Mouse (Mus musculus): ENCODE measurements around the gene Pank2. TPM values are rescaled to one million over a fixed set of nuclear protein-coding genes. Genes with fewer than 3 reads are reported as not detected.
"Not testable (repeated sequence)": the region's sequence is repeated elsewhere in the genome, so short reads cannot be mapped to it uniquely, and the experiment has no call there.

The Pank2 gene
- total RNA-seq (2022), result 10 to 100 TPM; 63.3 to 71.3 (median 69.9) TPM

DNA sequence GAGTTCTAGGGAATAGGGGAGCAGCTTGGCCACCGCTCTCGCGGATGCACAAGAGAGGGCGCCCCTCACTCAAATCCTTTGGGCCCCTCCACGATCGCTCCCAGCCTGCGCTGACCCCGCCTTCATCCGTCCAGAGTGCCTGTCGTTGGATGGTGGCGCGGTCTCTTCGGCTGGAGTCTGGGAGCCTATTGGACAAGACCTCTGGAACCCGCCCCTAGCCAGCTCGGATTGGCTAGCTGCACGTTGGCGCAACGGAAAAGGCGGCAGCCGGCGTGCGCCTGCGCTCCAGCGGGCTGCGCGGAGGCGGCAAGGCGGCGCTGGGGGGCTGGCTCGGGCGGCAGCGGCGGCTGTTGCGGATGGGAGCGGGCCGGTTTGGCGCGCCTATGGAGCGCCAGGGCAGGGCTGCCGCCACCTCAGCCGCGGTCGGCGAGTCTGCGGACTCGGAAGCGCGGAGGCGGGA is at the start of gene Pank2:
Gene Pank2 (plus strand): TSS at position 283 of the 460 bp plus-strand sequence.
- peak; percentile 92 to 98 for DNase-seq (ENCODE audit: low spot score in 2 of 2)

DNA sequence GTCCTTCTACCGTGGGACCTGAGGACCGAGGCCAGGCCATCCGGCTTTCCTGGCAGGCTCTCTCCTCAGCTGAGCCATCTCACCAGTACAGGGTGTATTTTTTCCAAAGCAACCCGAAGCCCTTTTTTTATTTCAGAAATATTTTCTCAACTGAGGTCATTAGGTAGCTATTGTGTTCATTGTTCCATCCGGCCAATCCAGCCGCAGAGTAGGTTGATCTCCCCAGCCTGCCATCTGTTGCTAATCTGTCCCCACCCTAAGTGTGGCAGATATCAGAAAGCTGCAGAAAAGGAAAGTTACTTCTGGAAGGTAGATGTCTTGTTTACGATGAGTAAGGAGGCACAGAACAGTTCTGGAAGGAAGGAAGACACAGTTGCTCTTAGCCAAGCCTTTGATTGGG is 48.5 kb upstream of the Pank2 start:
- no peak for DNase-seq (ENCODE audit: low spot score in 2 of 2)

DNA sequence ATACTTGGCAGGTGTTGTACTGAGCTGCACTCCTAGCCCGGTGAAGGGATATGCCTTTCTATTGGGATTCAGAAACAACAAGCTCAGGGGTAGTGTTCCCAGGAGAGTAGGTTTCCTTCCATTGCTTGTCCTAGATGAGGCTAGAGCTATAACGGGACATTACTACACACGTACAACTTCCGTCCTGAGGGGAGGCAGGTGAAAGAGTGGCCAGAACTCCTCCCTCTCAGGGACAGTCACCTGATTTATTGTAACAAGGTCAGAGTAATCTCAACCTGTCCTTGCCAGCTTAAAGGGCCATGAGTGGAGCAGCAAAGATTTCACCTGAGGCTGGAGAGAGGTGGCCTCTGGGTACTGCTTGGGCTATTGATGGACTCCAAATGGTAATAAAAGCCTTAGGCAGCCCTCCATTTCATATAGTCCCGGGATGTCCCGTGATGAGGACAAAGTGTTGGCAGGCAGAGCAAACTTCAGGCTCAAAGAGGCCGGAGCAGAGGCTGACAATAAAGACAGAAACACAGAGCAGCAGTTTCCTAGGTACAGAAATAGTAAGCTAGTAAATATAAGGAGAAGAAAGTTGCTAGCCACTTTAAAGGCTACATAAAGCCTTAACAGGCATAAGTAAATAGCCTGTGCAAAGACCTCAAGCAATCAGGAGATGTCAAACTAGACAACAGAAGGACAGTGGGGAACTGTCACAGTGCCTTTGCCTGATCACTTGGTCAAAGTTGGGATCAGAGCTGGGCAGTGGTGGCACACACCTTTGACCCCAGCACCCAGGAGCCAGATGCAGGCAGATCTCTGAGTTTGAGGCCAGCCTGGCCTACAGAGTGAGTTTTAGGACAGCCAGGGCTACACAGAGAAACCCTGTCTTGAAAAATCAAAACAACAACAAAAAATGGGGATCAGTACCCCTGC is 46.1 kb upstream of the Pank2 start:
- DNase-seq (ENCODE audit: low spot score in 2 of 2), result no peak

GRCm38 (mm10) chr2:131220030-131220429 is 42.3 kb upstream of the Pank2 start:
- no peak for DNase-seq (ENCODE audit: low spot score in 2 of 2)

DNA sequence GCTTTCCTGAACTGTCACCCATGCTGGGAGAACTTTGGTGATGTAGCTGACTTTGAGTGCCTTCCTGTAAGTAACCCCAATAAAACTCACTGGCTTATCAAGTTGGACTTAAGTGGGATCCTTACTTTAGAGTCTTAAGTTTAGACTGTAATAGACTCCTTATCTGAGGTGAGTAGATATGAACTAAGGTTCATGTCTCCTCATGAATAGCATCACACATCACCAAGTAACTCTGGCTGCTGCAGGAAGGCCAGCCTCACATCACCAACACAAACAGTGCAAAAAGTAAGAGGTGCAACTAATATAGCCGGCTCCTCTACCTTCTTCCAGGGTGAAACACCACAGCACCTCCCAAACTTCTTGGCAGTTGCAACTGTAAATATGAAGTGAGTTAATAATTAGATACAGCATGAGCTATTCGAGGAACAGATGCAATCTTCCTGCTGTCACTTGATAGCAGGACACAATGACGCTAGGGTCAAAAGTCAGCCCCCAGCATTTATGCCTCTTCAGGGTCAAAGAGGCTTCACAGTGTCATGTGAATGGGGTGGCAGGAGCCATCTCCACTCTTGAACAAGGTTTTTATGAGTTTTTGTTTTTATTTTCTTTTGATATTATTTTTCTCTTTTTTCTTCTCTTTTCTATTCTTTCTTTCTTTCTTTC is 40.3 kb upstream of the Pank2 start:
- no peak for DNase-seq (ENCODE audit: low spot score in 2 of 2)

- no peak for DNase-seq (ENCODE audit: low spot score in 2 of 2)
Observed at GRCm38 (mm10) chr2:131222562-131222961, 39.7 kb upstream of the Pank2 start.

- no peak for DNase-seq (ENCODE audit: low spot score in 2 of 2)
Observed at GRCm38 (mm10) chr2:131223569-131223968, 38.7 kb upstream of the Pank2 start.

DNA sequence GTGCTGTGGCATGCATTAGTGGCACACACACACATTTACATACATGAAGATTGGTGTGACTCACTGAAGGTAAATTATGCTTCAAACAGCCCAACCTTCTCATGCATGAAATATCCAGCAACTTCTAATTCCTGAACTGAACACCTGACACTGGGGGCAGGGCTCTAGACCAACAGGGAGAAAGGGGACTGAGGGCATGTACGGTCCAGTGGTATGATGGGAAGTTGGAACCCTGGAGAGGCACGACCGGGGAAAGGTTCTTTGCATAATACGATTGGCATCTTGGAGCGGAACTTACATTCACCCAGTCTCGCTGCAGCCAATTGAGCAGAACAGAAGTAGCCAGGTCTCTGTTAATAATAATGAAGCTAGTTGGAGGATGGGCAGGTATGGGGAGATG is 37.1 kb upstream of the Pank2 start:
- DNase-seq (ENCODE audit: low spot score in 2 of 2), result no peak

DNA sequence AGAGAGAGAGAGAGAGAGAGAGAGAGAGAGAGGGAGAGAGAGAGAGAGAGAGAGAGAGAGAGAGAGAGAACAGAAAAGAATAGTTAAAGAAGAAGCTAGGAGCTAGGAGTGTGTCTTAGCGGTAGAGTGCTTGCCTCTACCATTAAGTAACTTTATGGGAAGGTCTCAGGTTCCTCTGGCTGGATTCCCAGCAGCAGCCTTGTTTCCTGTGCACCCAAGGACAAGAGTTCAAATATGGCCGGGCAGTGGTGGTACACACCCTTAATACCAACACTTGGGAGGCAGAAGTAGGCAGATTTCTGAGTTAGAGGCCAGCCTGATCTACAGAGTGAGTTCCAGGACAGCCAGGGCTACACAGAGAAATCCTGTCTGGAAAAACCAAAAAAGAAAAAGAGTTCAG is 35.6 kb upstream of the Pank2 start:
- not testable (repeated sequence) for DNase-seq (ENCODE audit: low spot score in 2 of 2)

DNA sequence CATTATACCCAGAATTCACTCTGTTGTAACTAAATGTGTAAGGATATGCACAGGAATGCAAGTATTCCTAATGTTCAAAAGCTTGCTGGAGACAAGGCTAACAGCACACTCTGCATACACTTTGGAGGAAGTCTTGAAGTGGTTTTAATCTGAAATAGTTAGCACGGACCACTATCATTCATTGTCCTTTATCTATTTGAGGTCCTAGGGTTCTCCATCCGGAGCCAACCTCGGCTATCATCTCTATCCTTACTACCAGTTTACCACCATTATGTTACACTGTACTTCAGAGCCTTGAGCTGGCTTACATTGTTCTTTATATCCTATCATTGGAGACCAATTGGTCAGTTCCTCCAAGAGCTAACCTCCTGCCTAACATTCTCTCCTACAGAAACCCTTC is 35.1 kb upstream of the Pank2 start:
- DNase-seq (ENCODE audit: low spot score in 2 of 2), result no peak

- DNase-seq (ENCODE audit: low spot score in 2 of 2), result no peak
Observed at GRCm38 (mm10) chr2:131232558-131232957, 29.7 kb upstream of the Pank2 start.

DNA sequence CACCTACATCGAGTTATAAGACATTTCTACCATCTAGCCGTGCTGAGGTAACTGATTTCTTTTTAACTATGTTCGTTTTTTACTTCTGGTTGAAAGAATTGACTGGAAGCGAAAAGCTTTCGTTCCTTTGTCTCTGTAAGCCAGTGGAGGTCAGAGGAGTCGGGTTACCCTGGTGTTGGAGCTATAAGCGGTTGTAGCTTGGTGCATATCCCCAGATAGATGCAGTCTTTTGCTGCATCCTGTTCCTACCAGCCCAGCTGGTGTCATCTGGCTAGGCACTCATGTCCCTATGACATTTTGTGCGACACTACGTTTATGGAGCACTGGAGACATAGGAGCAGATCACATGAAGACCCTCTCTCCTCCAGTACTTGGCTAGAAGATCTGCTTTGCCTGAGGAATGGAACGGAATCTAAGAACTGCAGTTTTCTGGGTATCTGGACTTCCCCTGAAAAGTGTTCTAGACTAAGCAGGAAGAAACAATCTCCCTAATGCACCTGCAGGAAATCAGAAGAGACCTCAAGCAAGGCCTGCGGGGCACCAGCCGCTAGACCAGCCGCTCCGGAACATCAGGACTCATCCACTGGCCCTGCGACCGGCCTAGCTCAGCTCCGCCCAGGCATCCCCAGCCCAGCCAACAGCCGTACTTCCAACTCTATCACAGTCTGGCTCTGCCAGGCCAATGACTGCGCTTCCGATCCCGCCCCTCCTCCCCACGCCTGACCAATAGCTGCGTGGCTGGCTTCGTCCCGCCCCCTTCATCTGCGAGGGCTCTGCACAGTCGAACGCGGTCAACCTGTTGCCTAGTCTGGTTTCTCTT is 28.8 kb upstream of the Pank2 start, which contains the start of gene Mavs:
Gene Mavs (plus strand): TSS at position 757 of the 820 bp plus-strand sequence.
- DNase-seq (ENCODE audit: low spot score in 2 of 2), result peak; percentile 74 to 93

GRCm38 (mm10) chr2:131234127-131234650 is 28.1 kb upstream of the Pank2 start:
- no peak for DNase-seq (ENCODE audit: low spot score in 2 of 2)

GRCm38 (mm10) chr2:131234970-131235635 is 27.2 kb upstream of the Pank2 start:
- no peak for DNase-seq (ENCODE audit: low spot score in 2 of 2)

DNA sequence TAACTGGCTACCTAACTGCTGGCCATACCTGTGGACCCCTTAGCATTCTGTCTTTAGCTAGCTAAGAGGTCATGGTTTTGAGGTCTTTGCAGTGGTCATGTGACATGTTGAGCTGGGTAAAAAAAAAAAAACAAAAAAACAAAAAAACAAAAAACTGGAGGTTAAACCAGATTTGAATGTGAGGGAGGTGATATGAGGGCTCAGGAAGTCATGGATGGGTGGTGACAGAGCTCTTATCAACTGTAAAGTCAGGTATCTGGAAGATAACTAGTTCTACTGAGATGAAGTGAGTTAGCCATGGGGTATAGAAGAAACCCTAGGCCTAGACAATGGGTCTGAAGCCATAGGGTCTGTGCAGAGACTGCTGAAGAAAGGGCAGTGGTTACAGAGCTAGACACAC is 20.1 kb upstream of the Pank2 start:
- DNase-seq (ENCODE audit: low spot score in 2 of 2), result no peak

- DNase-seq (ENCODE audit: low spot score in 2 of 2), result no peak
Observed at GRCm38 (mm10) chr2:131242929-131243328, 19.4 kb upstream of the Pank2 start.

GRCm38 (mm10) chr2:131253681-131254328 is 8.5 kb upstream of the Pank2 start:
- DNase-seq (ENCODE audit: low spot score in 2 of 2), result no peak

GRCm38 (mm10) chr2:131254329-131254713 is 8.0 kb upstream of the Pank2 start:
- DNase-seq (ENCODE audit: low spot score in 2 of 2), result no peak

DNA sequence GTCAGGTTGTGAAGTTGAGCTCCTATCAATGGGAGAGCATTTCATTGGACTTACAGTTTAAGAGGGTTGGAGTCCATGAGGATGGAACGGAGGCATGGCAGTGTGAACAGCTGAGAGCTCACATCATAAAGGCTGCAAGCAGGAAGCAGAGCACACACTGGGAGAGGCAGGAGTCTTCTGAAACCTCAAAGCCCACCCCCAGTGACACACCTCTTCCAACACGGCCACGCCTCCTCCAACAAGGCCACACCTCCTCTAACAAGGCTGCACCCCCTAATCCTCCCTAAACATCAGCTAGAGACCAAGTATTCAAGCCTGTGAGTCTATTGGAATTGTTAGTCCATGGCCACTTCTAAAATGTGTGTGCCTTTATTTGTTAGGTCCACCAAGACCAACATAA is 6.6 kb upstream of the Pank2 start:
- no peak for DNase-seq (ENCODE audit: low spot score in 2 of 2)

GRCm38 (mm10) chr2:131258693-131259092 is 3.6 kb upstream of the Pank2 start:
- DNase-seq (ENCODE audit: low spot score in 2 of 2), result no peak

Data from left cerebral cortex, adult 8-10 months (tissue).